10 mouse cellular contexts compared by ENCODE assay signal in genomic region chr13:83726346-83726975, GRCm38 (mm10).
DNase-seq lines count a peak whose midpoint lies in the region; ATAC-seq and TF ChIP-seq lines count a peak whose summit lies in the region.
"Had no signal": no experiment of that assay in that cellular context is flagged by ENCODE, and none has a peak within 500 bp of the region (broad histone marks: within the 10 kb centered on the region; RNA-seq: fewer than 3 reads in every experiment).

No protein-coding gene starts in this region.

- no peaks in the 10 kb centered on the region for H3K27me3 ChIP-seq in cerebellum, adult 2 months (ENCODE audit: control insufficient read depth, insufficient read depth, low read length)
- no peaks in the 10 kb centered on the region for H3K27me3 ChIP-seq in hindbrain, embryonic 13.5 days
- H3K27me3 ChIP-seq in neural tube, embryonic 14.5 days (ENCODE audit: control insufficient read depth, insufficient read depth, low read length) = no peaks in the 10 kb centered on the region

- peak in 1 of 2 experiments; percentile 18 for DNase-seq in cerebellum, adult 2 months
- DNase-seq in cerebellum, postnatal 4 days (ENCODE audit: low spot score in 2 of 2) = no peak
- no peak for DNase-seq in layer of hippocampus, adult 2 months (ENCODE audit: low spot score in 2 of 2)
- no peak for DNase-seq in layer of hippocampus, postnatal 25 days (ENCODE audit: extremely low spot score in 1 of 2, low spot score in 1 of 2)
- DNase-seq in gastrocnemius, postnatal 25 days = no peak
- DNase-seq in kidney, postnatal 36 days = no peak
- DNase-seq: thymus, postnatal 36 days had no signal

- ATAC-seq in hindbrain, embryonic 13.5 days (ENCODE audit: low FRiP score) = no peak
- ATAC-seq in neural tube, embryonic 14.5 days (ENCODE audit: low read depth) = no peak
- ATAC-seq: lung, postnatal 0 days had no signal

- 2% methylated on average over 13 of the region's 13 CpGs for WGBS in cerebellum, adult 2 months
- whole genome bisulfite sequencing in hindbrain, embryonic 13.5 days = 3% methylated on average over 13 of the region's 13 CpGs
- 1% methylated on average over 13 of the region's 13 CpGs for WGBS in neural tube, embryonic 14.5 days

- TF ChIP-seq CTCF in cerebellum, adult 2 months (IDR thresholded peaks at IDR 0.05; ENCODE audit: borderline replicate concordance, insufficient read depth, low read depth, low read length) = no peak
- TF ChIP-seq CTCF in layer of hippocampus, adult 2 months (conservative IDR thresholded peaks at IDR 0.05) = no peak

- H3K4me1 ChIP-seq in cerebellum, adult 2 months (ENCODE audit: control insufficient read depth, insufficient read depth, low read length) = no peaks in the 10 kb centered on the region
- no peaks in the 10 kb centered on the region for H3K4me1 ChIP-seq in hindbrain, embryonic 13.5 days (replicated peaks)
- no peaks in the 10 kb centered on the region for H3K4me1 ChIP-seq in neural tube, embryonic 14.5 days (ENCODE audit: control insufficient read depth, insufficient read depth, low read length)

- no peaks in the 10 kb centered on the region for H3K9me3 ChIP-seq in hindbrain, embryonic 13.5 days
- H3K9me3 ChIP-seq in neural tube, embryonic 14.5 days (ENCODE audit: control insufficient read depth, low read length) = no peaks in the 10 kb centered on the region

- H3K4me2 ChIP-seq in hindbrain, embryonic 13.5 days = peak overlapping the region; percentile 72
- H3K4me2 ChIP-seq in neural tube, embryonic 14.5 days (ENCODE audit: low read depth, low read length) = peak overlapping the region; percentile 81

- H3K36me3 ChIP-seq in hindbrain, embryonic 13.5 days = no peaks in the 10 kb centered on the region
- H3K36me3 ChIP-seq in neural tube, embryonic 14.5 days (ENCODE audit: control insufficient read depth, insufficient read depth, low read length) = no peaks in the 10 kb centered on the region

- peak overlapping the region; percentile 97 for H3K27ac ChIP-seq in cerebellum, adult 2 months (ENCODE audit: insufficient read depth, low read length)
- H3K27ac ChIP-seq in layer of hippocampus, adult 2 months = peak overlapping the region; percentile 100
- peak overlapping the region; percentile 100 for H3K27ac ChIP-seq in hindbrain, embryonic 13.5 days
- H3K27ac ChIP-seq in neural tube, embryonic 14.5 days (ENCODE audit: low read depth, low read length) = peak overlapping the region; percentile 100

- peak overlapping the region; percentile 100 for H3K9ac ChIP-seq in hindbrain, embryonic 13.5 days
- H3K9ac ChIP-seq in neural tube, embryonic 14.5 days (replicated peaks; ENCODE audit: low read depth, low read length) = peak overlapping the region; percentile 100

- peak overlapping the region; percentile 99 for H3K4me3 ChIP-seq in cerebellum, adult 2 months (replicated peaks; ENCODE audit: insufficient read depth, low read depth, low read length)
- peak overlapping the region; percentile 88 for H3K4me3 ChIP-seq in layer of hippocampus, adult 2 months
- peak overlapping the region; percentile 79 for H3K4me3 ChIP-seq in hindbrain, embryonic 13.5 days
- H3K4me3 ChIP-seq in neural tube, embryonic 14.5 days (ENCODE audit: low read depth, low read length) = peak overlapping the region; percentile 90

- no peak for TF ChIP-seq POLR2A in cerebellum, adult 2 months (IDR thresholded peaks at IDR 0.05; ENCODE audit: borderline replicate concordance, insufficient read depth, low read length)
